Mouse (Mus musculus): ENCODE results near the gene Becn1. TPM values are rescaled to one million over a fixed set of nuclear protein-coding genes. Genes with fewer than 3 reads are reported as not detected.
A peak's percentile ranks its signal among the peaks of the same experiment; 100 is the strongest.
"Not testable (repeated sequence)": the region's sequence is repeated elsewhere in the genome, so short reads cannot be mapped to it uniquely, and the experiment has no call there.

Becn1 gene
- 100 to 1,000 TPM; 132 to 133 TPM for total RNA-seq (2021)
- long read RNA-seq, experiment 1, full-length matches to known transcripts, result 178 of 214 reads
- long read RNA-seq, experiment 1, partial matches to known transcripts, result 20 of 214 reads
- long read RNA-seq, experiment 1, other reads (novel, unspliced or antisense), result 16 of 214 reads
- long read RNA-seq, experiment 2, full-length matches to known transcripts, result 87 of 98 reads
- long read RNA-seq, experiment 2, partial matches to known transcripts, result 4 of 98 reads
- long read RNA-seq, experiment 2, other reads (novel, unspliced or antisense), result 7 of 98 reads

- DNase-seq, result peak; percentile 99
Measured at GRCm38 (mm10) chr11:101302004-101302798, at the start of gene Becn1. TSS of gene Becn1 (minus strand) at chr11:101302286.

GRCm38 (mm10) chr11:101351721-101352111 is 49.6 kb upstream of the Becn1 start:
- no peak for DNase-seq

GRCm38 (mm10) chr11:101351100-101351720 is 49.1 kb upstream of the Becn1 start:
- DNase-seq, result no peak

- DNase-seq, result no peak
Measured at GRCm38 (mm10) chr11:101349216-101349615, 47.1 kb upstream of the Becn1 start.

GRCm38 (mm10) chr11:101348774-101349173 is 46.7 kb upstream of the Becn1 start:
- DNase-seq, result no peak

GRCm38 (mm10) chr11:101347083-101347775 is 45.1 kb upstream of the Becn1 start:
- DNase-seq, result no peak

- peak; percentile 47 for DNase-seq
Measured at GRCm38 (mm10) chr11:101338123-101338760, 36.2 kb upstream of the Becn1 start.

- no peak for DNase-seq
Measured at GRCm38 (mm10) chr11:101335685-101336084, 33.6 kb upstream of the Becn1 start.

- DNase-seq, result no peak
Measured at GRCm38 (mm10) chr11:101334516-101334915, 32.4 kb upstream of the Becn1 start.

GRCm38 (mm10) chr11:101334023-101334422 is 31.9 kb upstream of the Becn1 start:
- DNase-seq, result no peak

- peak; percentile 70 for DNase-seq
Measured at GRCm38 (mm10) chr11:101332537-101332936, 30.5 kb upstream of the Becn1 start.

- not testable (repeated sequence) for DNase-seq
Measured at GRCm38 (mm10) chr11:101330961-101331360, 28.9 kb upstream of the Becn1 start.

- peak; percentile 61 for DNase-seq
Measured at GRCm38 (mm10) chr11:101330371-101330924, 28.4 kb upstream of the Becn1 start, which contains the start of gene Aoc3. TSS of gene Aoc3 (plus strand) at chr11:101330605.

- DNase-seq, result peak; percentile 76
Measured at GRCm38 (mm10) chr11:101328941-101329635, 27.0 kb upstream of the Becn1 start.

- no peak for DNase-seq
Measured at GRCm38 (mm10) chr11:101327311-101327710, 25.2 kb upstream of the Becn1 start.

GRCm38 (mm10) chr11:101326147-101326546 is 24.1 kb upstream of the Becn1 start:
- no peak for DNase-seq

GRCm38 (mm10) chr11:101325201-101325600 is 23.1 kb upstream of the Becn1 start:
- not testable (repeated sequence) for DNase-seq

- DNase-seq, result no peak
Measured at GRCm38 (mm10) chr11:101324763-101325162, 22.7 kb upstream of the Becn1 start, which contains the start of gene Aoc2. TSS of gene Aoc2 (plus strand) at chr11:101325063.

- DNase-seq, result peak; percentile 86
Measured at GRCm38 (mm10) chr11:101323609-101324008, 21.5 kb upstream of the Becn1 start.

- DNase-seq, result peak; percentile 52
Measured at GRCm38 (mm10) chr11:101316501-101316917, 14.4 kb upstream of the Becn1 start.

Measured in adrenal gland, postnatal 10 days (tissue).